Mouse (Mus musculus) B cell, adult 2 months (primary cell): ENCODE data around the gene Pkig.

Source experiments
- DNase-seq, 2 experiments: peaks; one replicate each; pipeline ENCODE4 v3.0.0; 2022

Pkig gene

DNA sequence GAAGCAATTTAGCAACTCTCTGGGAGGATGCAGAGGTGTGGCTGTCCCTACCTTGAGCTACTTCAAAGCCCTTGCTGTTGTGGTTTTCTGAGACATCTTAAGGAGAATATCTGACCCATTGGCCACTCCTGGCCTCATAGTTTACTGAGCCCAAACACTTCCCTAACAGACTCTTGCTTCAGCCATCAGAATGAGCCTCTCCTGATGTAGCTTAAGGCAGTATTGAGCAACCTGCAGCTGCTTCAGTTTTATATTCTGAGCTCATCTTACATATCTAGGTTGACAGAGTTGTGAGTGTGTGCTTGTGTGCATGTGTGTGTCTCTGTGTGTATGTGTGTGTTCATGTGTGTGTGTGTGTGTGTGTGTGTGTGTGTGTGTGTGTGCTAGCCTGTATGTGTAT lies 108.1 kb downstream of the Pkig start:
- no peak for DNase-seq

DNA sequence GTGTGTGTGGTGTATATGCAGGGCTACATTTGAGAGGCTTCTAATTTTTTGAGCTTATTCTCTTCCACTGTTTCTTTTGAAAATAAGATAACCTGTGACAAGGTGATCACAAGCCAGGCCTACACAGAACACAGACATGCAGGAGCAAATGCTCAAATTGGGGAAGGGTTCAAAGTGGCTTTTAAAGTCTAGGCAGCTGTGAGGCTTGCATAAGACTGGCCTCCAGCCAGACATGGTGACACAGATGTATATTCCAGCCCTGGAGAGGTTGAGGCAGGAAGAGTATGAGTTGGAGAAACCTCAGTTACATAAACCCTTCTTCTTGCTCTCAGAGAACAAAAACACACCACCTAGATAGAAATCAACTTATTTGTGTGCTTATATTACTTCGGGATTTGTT lies 108.7 kb downstream of the Pkig start:
- no peak for DNase-seq

- no peak for DNase-seq
Observed at GRCm38 (mm10) chr2:163770731-163771130, 112.5 kb downstream of the Pkig start.
